Mouse (Mus musculus): Measurements from ENCODE around the gene Pxylp1. TPM values are rescaled to one million over a fixed set of nuclear protein-coding genes. Genes with fewer than 3 reads are reported as not detected.
A peak's percentile ranks its signal among the peaks of the same experiment; 100 is the strongest.

Pxylp1 gene
- polyA plus RNA-seq, 1 experiment from 2014 or later: 31.3 TPM

DNA sequence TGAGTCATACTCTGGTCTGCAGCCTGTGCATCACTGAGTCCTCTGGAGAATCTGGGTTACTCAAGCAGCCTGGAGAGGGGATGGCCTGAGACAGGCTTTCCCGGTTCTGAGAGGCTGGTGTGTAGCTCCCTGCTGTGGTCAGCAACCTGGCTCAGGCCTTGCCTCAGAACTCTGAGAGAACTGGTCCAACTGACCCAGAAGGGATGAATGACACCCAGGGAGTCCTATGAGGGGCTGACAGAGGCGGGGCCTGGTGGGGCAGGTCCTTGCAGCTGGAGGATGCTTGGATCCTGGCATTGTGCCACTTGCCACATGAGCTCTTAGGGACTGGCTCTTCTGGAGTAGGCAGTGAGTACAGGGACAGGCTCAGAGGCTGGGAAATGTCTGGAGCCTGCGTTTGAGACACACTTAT is 47.7 kb downstream of the Pxylp1 start:
- Histone ChIP-seq H3K9ac (ENCODE audit: low read depth, low read length) (no peak overlapping the region), H3K4me1 (ENCODE audit: control insufficient read depth, insufficient read depth, low read length) (peaks cover 3% of the 10 kb centered on the region; the same call in 1 of the 2 replicates), H3K4me2 (no peak overlapping the region), H3K9me3 (replicated peaks; ENCODE audit: control insufficient read depth, low read length) (no peaks in the 10 kb centered on the region), H3K36me3 (ENCODE audit: control insufficient read depth, insufficient read depth, low read length) (no peaks in the 10 kb centered on the region), H3K27me3 (ENCODE audit: control insufficient read depth, insufficient read depth, low read length) (no peaks in the 10 kb centered on the region), H3K27ac (ENCODE audit: low read depth, low read length) (no peak overlapping the region), H3K4me3 (ENCODE audit: low read depth, low read length) (no peak overlapping the region)
- ATAC-seq (replicated peaks; ENCODE audit: insufficient number of reproducible peaks, low FRiP score, low TSS enrichment): no peak; the same call in 1 of the 2 replicates
- 54% methylated on average over 3 of the region's 3 CpGs for WGBS (ENCODE audit: insufficient replicate concordance)

- Histone ChIP-seq H3K27me3 (ENCODE audit: control insufficient read depth, insufficient read depth, low read length) (no peaks in the 10 kb centered on the region), H3K27ac (ENCODE audit: low read depth, low read length) (no peak overlapping the region), H3K4me1 (ENCODE audit: control insufficient read depth, insufficient read depth, low read length) (peaks cover 3% of the 10 kb centered on the region; the same call in 1 of the 2 replicates), H3K9me3 (replicated peaks; ENCODE audit: control insufficient read depth, low read length) (no peaks in the 10 kb centered on the region), H3K9ac (ENCODE audit: low read depth, low read length) (no peak overlapping the region), H3K4me3 (ENCODE audit: low read depth, low read length) (no peak overlapping the region), H3K36me3 (ENCODE audit: control insufficient read depth, insufficient read depth, low read length) (no peaks in the 10 kb centered on the region), H3K4me2 (no peak overlapping the region)
- no peak for ATAC-seq (replicated peaks; ENCODE audit: insufficient number of reproducible peaks, low FRiP score, low TSS enrichment)
- 82% methylated on average over 5 of the region's 5 CpGs for WGBS (ENCODE audit: insufficient replicate concordance)
Measured at GRCm38 (mm10) chr9:96839376-96839775, 53.1 kb downstream of the Pxylp1 start.

GRCm38 (mm10) chr9:96838864-96839263 is 53.6 kb downstream of the Pxylp1 start:
- no peaks in the 10 kb centered on the region for H3K9me3 ChIP-seq (replicated peaks; ENCODE audit: control insufficient read depth, low read length)
- ATAC-seq (replicated peaks; ENCODE audit: insufficient number of reproducible peaks, low FRiP score, low TSS enrichment): no peak
- H3K4me1 ChIP-seq (ENCODE audit: control insufficient read depth, insufficient read depth, low read length): peaks cover 3% of the 10 kb centered on the region; the same call in 1 of the 2 replicates
- 30% methylated on average over 10 of the region's 10 CpGs for WGBS (ENCODE audit: insufficient replicate concordance)
- no peak overlapping the region for H3K27ac ChIP-seq (ENCODE audit: low read depth, low read length)
- H3K27me3 ChIP-seq (ENCODE audit: control insufficient read depth, insufficient read depth, low read length): no peaks in the 10 kb centered on the region
- H3K4me3 ChIP-seq (ENCODE audit: low read depth, low read length): no peak overlapping the region
- H3K36me3 ChIP-seq (ENCODE audit: control insufficient read depth, insufficient read depth, low read length): no peaks in the 10 kb centered on the region
- H3K9ac ChIP-seq (ENCODE audit: low read depth, low read length): no peak overlapping the region
- H3K4me2 ChIP-seq: no peak overlapping the region

DNA sequence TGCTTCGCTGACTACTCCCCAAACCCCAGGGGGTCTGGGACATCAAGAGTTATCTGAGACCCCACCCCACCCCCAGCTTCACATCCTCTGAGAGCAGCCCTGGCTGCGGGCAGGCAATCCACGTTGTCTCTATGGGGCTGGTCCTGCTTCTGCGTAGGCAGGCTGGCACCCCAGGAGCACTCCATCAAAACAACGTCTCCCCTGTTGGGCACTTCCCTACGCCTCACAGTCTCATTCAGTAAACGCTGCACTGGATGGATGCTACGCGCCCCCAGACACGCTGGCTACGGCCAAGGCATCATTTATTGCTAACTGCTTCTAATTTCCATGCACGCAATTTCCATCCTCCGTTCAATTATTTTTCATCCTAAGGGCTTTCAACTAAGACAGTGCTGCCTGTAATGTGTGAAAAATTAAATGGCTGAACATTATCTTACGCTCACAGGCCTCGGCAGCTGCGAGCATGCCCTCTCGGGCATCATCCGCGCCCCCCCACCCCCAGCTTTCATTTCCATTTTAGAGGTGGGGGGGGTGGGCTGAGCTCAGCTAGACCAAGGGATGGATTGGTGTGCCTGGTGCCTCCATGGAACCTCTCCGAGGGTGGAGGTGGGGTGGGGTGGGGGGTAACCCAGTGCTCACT is 54.6 kb downstream of the Pxylp1 start:
- Histone ChIP-seq H3K27me3 (ENCODE audit: control insufficient read depth, insufficient read depth, low read length) (no peaks in the 10 kb centered on the region), H3K9me3 (replicated peaks; ENCODE audit: control insufficient read depth, low read length) (no peaks in the 10 kb centered on the region), H3K9ac (ENCODE audit: low read depth, low read length) (no peak overlapping the region), H3K4me1 (ENCODE audit: control insufficient read depth, insufficient read depth, low read length) (peaks cover 9% of the 10 kb centered on the region), H3K4me3 (ENCODE audit: low read depth, low read length) (no peak overlapping the region), H3K27ac (ENCODE audit: low read depth, low read length) (no peak overlapping the region), H3K4me2 (no peak overlapping the region), H3K36me3 (ENCODE audit: control insufficient read depth, insufficient read depth, low read length) (no peaks in the 10 kb centered on the region)
- no peak for ATAC-seq (replicated peaks; ENCODE audit: insufficient number of reproducible peaks, low FRiP score, low TSS enrichment)
- 44% methylated on average over 20 of the region's 20 CpGs for WGBS (ENCODE audit: insufficient replicate concordance)

DNA sequence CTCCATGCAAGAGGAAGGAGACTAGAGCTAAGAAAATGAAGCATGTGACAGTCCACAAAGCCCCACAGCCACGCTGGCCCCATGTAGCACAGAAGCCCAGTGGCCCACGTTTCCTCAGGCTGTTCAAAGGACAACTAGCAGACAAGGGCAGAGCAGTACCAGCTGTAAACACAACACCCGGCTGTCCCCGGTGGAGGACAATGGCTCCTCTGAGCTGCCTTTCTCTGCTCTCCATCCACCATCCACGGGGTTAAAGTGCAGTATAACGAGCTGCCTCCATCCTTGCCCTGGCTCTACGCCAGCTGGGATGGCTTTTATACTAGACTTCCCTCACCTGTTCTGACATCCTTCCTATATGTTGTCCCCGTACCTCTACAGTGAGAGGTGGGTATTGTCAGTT is 55.5 kb downstream of the Pxylp1 start:
- Histone ChIP-seq H3K36me3 (ENCODE audit: control insufficient read depth, insufficient read depth, low read length) (no peaks in the 10 kb centered on the region), H3K4me3 (ENCODE audit: low read depth, low read length) (no peak overlapping the region), H3K9ac (ENCODE audit: low read depth, low read length) (no peak overlapping the region), H3K4me2 (no peak overlapping the region), H3K27me3 (ENCODE audit: control insufficient read depth, insufficient read depth, low read length) (no peaks in the 10 kb centered on the region), H3K4me1 (ENCODE audit: control insufficient read depth, insufficient read depth, low read length) (peaks cover 14% of the 10 kb centered on the region), H3K27ac (ENCODE audit: low read depth, low read length) (no peak overlapping the region), H3K9me3 (replicated peaks; ENCODE audit: control insufficient read depth, low read length) (no peaks in the 10 kb centered on the region)
- ATAC-seq (replicated peaks; ENCODE audit: insufficient number of reproducible peaks, low FRiP score, low TSS enrichment): no peak
- WGBS (ENCODE audit: insufficient replicate concordance): 44% methylated on average over 8 of the region's 8 CpGs

GRCm38 (mm10) chr9:96835374-96835921 is 57.0 kb downstream of the Pxylp1 start:
- no peaks in the 10 kb centered on the region for H3K27me3 ChIP-seq (ENCODE audit: control insufficient read depth, insufficient read depth, low read length)
- no peak overlapping the region for H3K27ac ChIP-seq (ENCODE audit: low read depth, low read length)
- no peak overlapping the region for H3K9ac ChIP-seq (ENCODE audit: low read depth, low read length)
- H3K4me1 ChIP-seq (ENCODE audit: control insufficient read depth, insufficient read depth, low read length): peaks cover 13% of the 10 kb centered on the region
- no peak overlapping the region for H3K4me2 ChIP-seq
- H3K36me3 ChIP-seq (ENCODE audit: control insufficient read depth, insufficient read depth, low read length): no peaks in the 10 kb centered on the region
- no peaks in the 10 kb centered on the region for H3K9me3 ChIP-seq (replicated peaks; ENCODE audit: control insufficient read depth, low read length)
- no peak for ATAC-seq (replicated peaks; ENCODE audit: insufficient number of reproducible peaks, low FRiP score, low TSS enrichment)
- WGBS (ENCODE audit: insufficient replicate concordance): 75% methylated on average over 6 of the region's 6 CpGs
- no peak overlapping the region for H3K4me3 ChIP-seq (ENCODE audit: low read depth, low read length)

- Histone ChIP-seq H3K36me3 (ENCODE audit: control insufficient read depth, insufficient read depth, low read length) (no peaks in the 10 kb centered on the region), H3K9me3 (replicated peaks; ENCODE audit: control insufficient read depth, low read length) (no peaks in the 10 kb centered on the region), H3K4me1 (ENCODE audit: control insufficient read depth, insufficient read depth, low read length) (peaks cover 11% of the 10 kb centered on the region), H3K4me2 (no peak overlapping the region), H3K9ac (ENCODE audit: low read depth, low read length) (no peak overlapping the region), H3K27me3 (ENCODE audit: control insufficient read depth, insufficient read depth, low read length) (no peaks in the 10 kb centered on the region), H3K27ac (ENCODE audit: low read depth, low read length) (peak overlapping the region; percentile 84), H3K4me3 (ENCODE audit: low read depth, low read length) (no peak overlapping the region)
- 59% methylated on average over 5 of the region's 5 CpGs for WGBS (ENCODE audit: insufficient replicate concordance)
- ATAC-seq (replicated peaks; ENCODE audit: insufficient number of reproducible peaks, low FRiP score, low TSS enrichment): no peak
Measured at GRCm38 (mm10) chr9:96833606-96834005, 58.9 kb downstream of the Pxylp1 start.

DNA sequence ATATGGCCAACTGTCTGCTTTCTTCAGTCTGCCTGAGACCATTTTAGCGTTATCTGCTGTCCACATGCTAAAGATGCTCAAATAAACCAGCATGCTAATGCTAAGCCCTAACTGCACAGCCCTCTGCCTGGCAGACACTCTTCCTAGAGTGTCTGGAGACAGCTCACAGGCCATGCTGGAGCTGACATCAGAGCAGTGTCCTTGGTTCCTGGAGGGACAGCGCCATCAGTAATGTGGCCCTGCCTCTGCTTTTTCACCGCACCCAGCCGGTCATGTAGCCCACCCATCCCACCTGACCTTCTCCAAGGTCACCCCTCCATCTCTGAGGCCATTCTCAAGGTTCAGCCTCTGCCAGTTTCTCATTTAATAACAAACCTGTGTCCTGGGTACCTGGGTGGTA is 60.0 kb downstream of the Pxylp1 start:
- H3K4me1 ChIP-seq (ENCODE audit: control insufficient read depth, insufficient read depth, low read length): peaks cover 16% of the 10 kb centered on the region
- H3K27me3 ChIP-seq (ENCODE audit: control insufficient read depth, insufficient read depth, low read length): no peaks in the 10 kb centered on the region
- WGBS (ENCODE audit: insufficient replicate concordance): 47% methylated on average over 4 of the region's 4 CpGs
- no peaks in the 10 kb centered on the region for H3K36me3 ChIP-seq (ENCODE audit: control insufficient read depth, insufficient read depth, low read length)
- H3K4me3 ChIP-seq (ENCODE audit: low read depth, low read length): no peak overlapping the region
- H3K9me3 ChIP-seq (replicated peaks; ENCODE audit: control insufficient read depth, low read length): no peaks in the 10 kb centered on the region
- peak overlapping the region; percentile 84 for H3K27ac ChIP-seq (ENCODE audit: low read depth, low read length)
- H3K4me2 ChIP-seq: no peak overlapping the region
- no peak overlapping the region for H3K9ac ChIP-seq (ENCODE audit: low read depth, low read length)
- no peak for ATAC-seq (replicated peaks; ENCODE audit: insufficient number of reproducible peaks, low FRiP score, low TSS enrichment)

GRCm38 (mm10) chr9:96830856-96831359 is 61.6 kb downstream of the Pxylp1 start:
- no peak for ATAC-seq (replicated peaks; ENCODE audit: insufficient number of reproducible peaks, low FRiP score, low TSS enrichment)
- no peak overlapping the region for H3K4me3 ChIP-seq (ENCODE audit: low read depth, low read length)
- no peaks in the 10 kb centered on the region for H3K9me3 ChIP-seq (replicated peaks; ENCODE audit: control insufficient read depth, low read length)
- no peak overlapping the region for H3K9ac ChIP-seq (ENCODE audit: low read depth, low read length)
- 83% methylated on average over 17 of the region's 17 CpGs for WGBS (ENCODE audit: insufficient replicate concordance)
- no peak overlapping the region for H3K27ac ChIP-seq (ENCODE audit: low read depth, low read length)
- no peaks in the 10 kb centered on the region for H3K36me3 ChIP-seq (ENCODE audit: control insufficient read depth, insufficient read depth, low read length)
- peaks cover 16% of the 10 kb centered on the region for H3K4me1 ChIP-seq (ENCODE audit: control insufficient read depth, insufficient read depth, low read length)
- H3K27me3 ChIP-seq (ENCODE audit: control insufficient read depth, insufficient read depth, low read length): no peaks in the 10 kb centered on the region
- H3K4me2 ChIP-seq: no peak overlapping the region

Data from heart, embryonic 11.5 days (tissue).